Comparison of ENCODE assay signal across 9 mouse cellular contexts in genomic region chr11:78360125-78360788, GRCm38 (mm10). TPM values are rescaled to one million over a fixed set of nuclear protein-coding genes. Genes with fewer than 3 reads are reported as not detected.
DNase-seq lines count a peak whose midpoint lies in the region; ATAC-seq and TF ChIP-seq lines count a peak whose summit lies in the region.
"Had no signal": no experiment of that assay in that cellular context is flagged by ENCODE, and none has a peak within 500 bp of the region (broad histone marks: within the 10 kb centered on the region; RNA-seq: fewer than 3 reads in every experiment).

No protein-coding gene starts in this region.

- H3K27ac ChIP-seq in embryonic facial prominence, embryonic 12.5 days = no peak overlapping the region
- H3K27ac ChIP-seq in heart, embryonic 13.5 days (replicated peaks) = no peak overlapping the region
- H3K27ac ChIP-seq in liver, postnatal 0 days (ENCODE audit: low read depth) = no peak overlapping the region
- H3K27ac ChIP-seq in neural tube, embryonic 13.5 days (replicated peaks) = no peak overlapping the region
- no peak overlapping the region for H3K27ac ChIP-seq in thymus, adult 2 months (ENCODE audit: control insufficient read depth, insufficient read depth, low read length)

- no peaks in the 10 kb centered on the region for H3K36me3 ChIP-seq in embryonic facial prominence, embryonic 12.5 days
- H3K36me3 ChIP-seq in heart, embryonic 13.5 days = no peaks in the 10 kb centered on the region
- H3K36me3 ChIP-seq in liver, postnatal 0 days (replicated peaks; ENCODE audit: insufficient read depth, low read length) = no peaks in the 10 kb centered on the region
- H3K36me3 ChIP-seq in neural tube, embryonic 13.5 days = no peaks in the 10 kb centered on the region
- no peaks in the 10 kb centered on the region for H3K36me3 ChIP-seq in thymus, adult 2 months (ENCODE audit: control insufficient read depth, insufficient read depth, low read length)

- TF ChIP-seq EP300 in liver, postnatal 0 days (IDR thresholded peaks at IDR 0.05; ENCODE audit: low read depth) = no peak

- H3K4me2 ChIP-seq in embryonic facial prominence, embryonic 12.5 days (replicated peaks) = peak overlapping the region; percentile 42
- H3K4me2 ChIP-seq in heart, embryonic 13.5 days = peak overlapping the region; percentile 73
- peak overlapping the region; percentile 79 for H3K4me2 ChIP-seq in liver, postnatal 0 days (ENCODE audit: low read depth, low read length)
- H3K4me2 ChIP-seq in neural tube, embryonic 13.5 days = peak overlapping the region; percentile 50

- WGBS in embryonic facial prominence, embryonic 12.5 days = 11% methylated on average over 13 of the region's 13 CpGs
- WGBS in heart, embryonic 13.5 days = 10% methylated on average over 13 of the region's 13 CpGs
- WGBS in liver, postnatal 0 days (ENCODE audit: insufficient replicate concordance) = 8% methylated on average over 13 of the region's 13 CpGs
- 12% methylated on average over 13 of the region's 13 CpGs for WGBS in neural tube, embryonic 13.5 days
- 10% methylated on average over 13 of the region's 13 CpGs for WGBS in thymus, adult 2 months

- DNase-seq in CD4-positive helper T cell, adult 2 months (ENCODE audit: low read depth, low spot score) = peak; percentile 82
- DNase-seq in adrenal gland, postnatal 14 days = peak; percentile 89
- peak; percentile 92 for DNase-seq in kidney, postnatal 10 days
- peak; percentile 85 for DNase-seq in liver, postnatal 0 days
- peak; percentile 78 for DNase-seq in thymus, adult 2 months

- H3K27me3 ChIP-seq in embryonic facial prominence, embryonic 12.5 days = no peaks in the 10 kb centered on the region
- H3K27me3 ChIP-seq in heart, embryonic 13.5 days (replicated peaks) = peaks cover 48% of the 10 kb centered on the region
- no peaks in the 10 kb centered on the region for H3K27me3 ChIP-seq in liver, postnatal 0 days (ENCODE audit: insufficient read depth, low read length)
- no peaks in the 10 kb centered on the region for H3K27me3 ChIP-seq in neural tube, embryonic 13.5 days
- H3K27me3 ChIP-seq in thymus, adult 2 months (ENCODE audit: control insufficient read depth, insufficient read depth, low read length) = no peaks in the 10 kb centered on the region

- H3K9me3 ChIP-seq in embryonic facial prominence, embryonic 12.5 days = no peaks in the 10 kb centered on the region
- H3K9me3 ChIP-seq in heart, embryonic 13.5 days = no peaks in the 10 kb centered on the region
- no peaks in the 10 kb centered on the region for H3K9me3 ChIP-seq in liver, postnatal 0 days (ENCODE audit: low read length)
- no peaks in the 10 kb centered on the region for H3K9me3 ChIP-seq in neural tube, embryonic 13.5 days

- ATAC-seq in embryonic facial prominence, embryonic 12.5 days (ENCODE audit: insufficient number of reproducible peaks, insufficient read depth, low FRiP score, low TSS enrichment) = peak; percentile 57
- ATAC-seq in heart, embryonic 13.5 days (ENCODE audit: extremely low read depth, insufficient number of reproducible peaks, low FRiP score, low TSS enrichment) = no peak
- ATAC-seq in liver, postnatal 0 days = peak; percentile 78
- ATAC-seq in neural tube, embryonic 13.5 days (ENCODE audit: low read depth) = peak; percentile 64

- TF ChIP-seq POLR2A in thymus, adult 2 months (IDR thresholded peaks at IDR 0.05; ENCODE audit: control insufficient read depth, extremely low read depth, insufficient read depth, low read length, poor library complexity) = no peak

- H3K4me1 ChIP-seq in embryonic facial prominence, embryonic 12.5 days = no peaks in the 10 kb centered on the region
- H3K4me1 ChIP-seq in heart, embryonic 13.5 days = no peaks in the 10 kb centered on the region
- H3K4me1 ChIP-seq in liver, postnatal 0 days (ENCODE audit: insufficient read depth) = peaks cover 16% of the 10 kb centered on the region
- no peaks in the 10 kb centered on the region for H3K4me1 ChIP-seq in neural tube, embryonic 13.5 days (replicated peaks)
- no peaks in the 10 kb centered on the region for H3K4me1 ChIP-seq in thymus, adult 2 months (replicated peaks; ENCODE audit: control insufficient read depth, insufficient read depth, low read length)

- H3K9ac ChIP-seq in embryonic facial prominence, embryonic 12.5 days = no peak overlapping the region
- H3K9ac ChIP-seq in heart, embryonic 13.5 days = peak overlapping the region; percentile 28; the same call in 1 of the 2 replicates
- H3K9ac ChIP-seq in liver, postnatal 0 days (replicated peaks) = no peak overlapping the region
- H3K9ac ChIP-seq in neural tube, embryonic 13.5 days = no peak overlapping the region

- H3K4me3 ChIP-seq in embryonic facial prominence, embryonic 12.5 days = peak overlapping the region; percentile 23
- peak overlapping the region; percentile 46 for H3K4me3 ChIP-seq in heart, embryonic 13.5 days
- peak overlapping the region; percentile 50 for H3K4me3 ChIP-seq in liver, postnatal 0 days (ENCODE audit: low read depth, low read length)
- peak overlapping the region; percentile 22 for H3K4me3 ChIP-seq in neural tube, embryonic 13.5 days
- H3K4me3 ChIP-seq in thymus, adult 2 months (ENCODE audit: control insufficient read depth, insufficient read depth, low read length) = peak overlapping the region; percentile 29

- TF ChIP-seq CTCF in liver, postnatal 0 days (IDR thresholded peaks at IDR 0.05; ENCODE audit: low read depth) = peak; percentile 84
- TF ChIP-seq CTCF in thymus, adult 2 months (IDR thresholded peaks at IDR 0.05; ENCODE audit: borderline replicate concordance, control insufficient read depth, extremely low read depth, insufficient read depth, low read length, poor library complexity) = peak; percentile 69; the same call in 1 of the 2 replicates

RNA-seq across cellular contexts. Expression of gene Unc119, which starts 17.0 kb away (rescaled TPM):
- 24.4 and 26.8 TPM in 2 replicates for total RNA-seq in adrenal gland, postnatal 14 days (2021)
- 93.2 and 99.5 TPM in 2 replicates for polyA plus RNA-seq in embryonic facial prominence, embryonic 12.5 days (2016; fragmentation: Nextera tagmentation; extraction: Ambion mirVana)
- 42.8 and 44.6 TPM in 2 replicates for polyA plus RNA-seq in heart, embryonic 13.5 days (2015; fragmentation: Nextera tagmentation; extraction: Ambion mirVana)
- polyA plus RNA-seq in liver, postnatal 0 days (2015; fragmentation: Nextera tagmentation; extraction: Ambion mirVana) = 63.7 and 77.0 TPM in 2 replicates
- 80.0 and 81.9 TPM in 2 replicates for polyA plus RNA-seq in neural tube, embryonic 13.5 days (2015; fragmentation: Nextera tagmentation; extraction: Ambion mirVana)
- polyA plus RNA-seq in thymus, adult 2 months (2012; rRNA removed) = 31.1 and 42.0 TPM in 2 replicates

RNA-seq across cellular contexts. Expression of gene Foxn1, which starts 26.1 kb away (rescaled TPM):
- 0.15 TPM in 1 of 2 replicates, not detected in the other for total RNA-seq in adrenal gland, postnatal 14 days (2021)
- 0.09 and 0.18 TPM in 2 replicates for polyA plus RNA-seq in embryonic facial prominence, embryonic 12.5 days (2016; fragmentation: Nextera tagmentation; extraction: Ambion mirVana)
- 0.04 and 0.44 TPM in 2 replicates for polyA plus RNA-seq in heart, embryonic 13.5 days (2015; fragmentation: Nextera tagmentation; extraction: Ambion mirVana)
- polyA plus RNA-seq in liver, postnatal 0 days (2015; fragmentation: Nextera tagmentation; extraction: Ambion mirVana) = not detected in 2 replicates
- polyA plus RNA-seq in neural tube, embryonic 13.5 days (2015; fragmentation: Nextera tagmentation; extraction: Ambion mirVana) = not detected in 2 replicates
- polyA plus RNA-seq in thymus, adult 2 months (2012; rRNA removed) = 27.0 and 31.3 TPM in 2 replicates
- total RNA-seq: gastrocnemius, postnatal 4 days had no signal

RNA-seq across cellular contexts. Expression of gene Pigs, which starts 32.0 kb away (rescaled TPM):
- 43.0 and 47.6 TPM in 2 replicates for total RNA-seq in adrenal gland, postnatal 14 days (2021)
- 71.1 and 74.3 TPM in 2 replicates for polyA plus RNA-seq in embryonic facial prominence, embryonic 12.5 days (2016; fragmentation: Nextera tagmentation; extraction: Ambion mirVana)
- polyA plus RNA-seq in heart, embryonic 13.5 days (2015; fragmentation: Nextera tagmentation; extraction: Ambion mirVana) = 65.9 and 66.6 TPM in 2 replicates
- polyA plus RNA-seq in liver, postnatal 0 days (2015; fragmentation: Nextera tagmentation; extraction: Ambion mirVana) = 33.1 and 34.6 TPM in 2 replicates
- polyA plus RNA-seq in neural tube, embryonic 13.5 days (2015; fragmentation: Nextera tagmentation; extraction: Ambion mirVana) = 79.6 and 79.7 TPM in 2 replicates
- polyA plus RNA-seq in thymus, adult 2 months (2012; rRNA removed) = 88.3 and 95.0 TPM in 2 replicates

RNA-seq across cellular contexts. Expression of gene Aldoc, which starts 37.5 kb away (rescaled TPM):
- total RNA-seq in adrenal gland, postnatal 14 days (2021) = 8.8 and 9.2 TPM in 2 replicates
- polyA plus RNA-seq in embryonic facial prominence, embryonic 12.5 days (2016; fragmentation: Nextera tagmentation; extraction: Ambion mirVana) = 4.6 and 5.3 TPM in 2 replicates
- polyA plus RNA-seq in heart, embryonic 13.5 days (2015; fragmentation: Nextera tagmentation; extraction: Ambion mirVana) = 22.1 and 22.5 TPM in 2 replicates
- polyA plus RNA-seq in liver, postnatal 0 days (2015; fragmentation: Nextera tagmentation; extraction: Ambion mirVana) = 12.1 and 15.4 TPM in 2 replicates
- polyA plus RNA-seq in neural tube, embryonic 13.5 days (2015; fragmentation: Nextera tagmentation; extraction: Ambion mirVana) = 143 and 149 TPM in 2 replicates
- 2.4 and 3.0 TPM in 2 replicates for polyA plus RNA-seq in thymus, adult 2 months (2012; rRNA removed)

RNA-seq across cellular contexts. Expression of gene Spag5, which starts 58.9 kb away (rescaled TPM):
- total RNA-seq in adrenal gland, postnatal 14 days (2021) = 9.7 and 12.4 TPM in 2 replicates
- polyA plus RNA-seq in embryonic facial prominence, embryonic 12.5 days (2016; fragmentation: Nextera tagmentation; extraction: Ambion mirVana) = 49.2 and 50.8 TPM in 2 replicates
- 24.5 and 25.5 TPM in 2 replicates for polyA plus RNA-seq in heart, embryonic 13.5 days (2015; fragmentation: Nextera tagmentation; extraction: Ambion mirVana)
- polyA plus RNA-seq in liver, postnatal 0 days (2015; fragmentation: Nextera tagmentation; extraction: Ambion mirVana) = 9.8 and 11.4 TPM in 2 replicates
- polyA plus RNA-seq in neural tube, embryonic 13.5 days (2015; fragmentation: Nextera tagmentation; extraction: Ambion mirVana) = 7.0 and 8.2 TPM in 2 replicates
- 46.1 and 52.7 TPM in 2 replicates for polyA plus RNA-seq in thymus, adult 2 months (2012; rRNA removed)

Comparison
In these comparisons a context has a peak if more than half of its experiments do, and no peak if none do; other contexts are left out.
1. RNA of gene Foxn1, which starts 26.1 kb away (polyA plus RNA-seq): 27.0 to 31.3 TPM in thymus, adult 2 months; 0.04 to 0.44 TPM in heart, embryonic 13.5 days, 0.09 to 0.18 TPM in embryonic facial prominence, embryonic 12.5 days, not detected in neural tube, embryonic 13.5 days and not detected in liver, postnatal 0 days; every median in the first group is over 10 times any median in the second.
2. Peak in every context shown above with its lines, with median percentiles within 50 percentile points of each other: DNase-seq, H3K4me2 ChIP-seq and H3K4me3 ChIP-seq.